Mouse (Mus musculus): ENCODE results near the gene Arid5a.

DNA sequence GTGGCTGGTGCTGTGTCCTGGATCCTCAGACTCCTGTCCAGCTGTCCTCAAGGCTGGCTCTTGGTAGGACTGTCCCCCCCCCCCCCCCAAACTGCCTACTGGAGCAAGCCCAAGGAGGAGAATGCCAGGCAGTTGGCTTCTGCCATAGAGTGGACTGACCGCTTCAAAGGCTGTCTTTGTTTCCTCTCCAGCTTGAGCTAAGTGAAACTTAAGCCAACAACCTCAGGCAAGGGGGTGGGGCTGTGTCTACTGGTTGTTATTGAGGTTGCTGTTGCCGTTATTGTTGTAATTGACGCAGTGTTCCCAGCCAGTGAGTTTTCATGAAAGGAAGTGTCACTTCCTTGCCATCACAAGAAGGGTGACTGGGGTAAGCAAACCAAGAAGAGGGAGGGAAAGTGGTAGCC lies 2.0 kb downstream of the Arid5a start:
- TF ChIP-seq POLR2A (IDR thresholded peaks at IDR 0.05; ENCODE audit: borderline replicate concordance, low read depth, low read length) (no peak), CTCF (IDR thresholded peaks at IDR 0.05; ENCODE audit: low read depth, low read length) (no peak)
